Mouse (Mus musculus) frontal cortex, postnatal 10 days (tissue): Measurements from ENCODE around the gene Nln.

ENCODE experiments used
- DNase-seq, 2 experiments: peaks; one replicate each; pipeline ENCODE4 v3.0.0; 2022; ENCODE audit warnings: low spot score in 2 of 2, mixed read lengths in 1 of 2

The Nln gene

DNA sequence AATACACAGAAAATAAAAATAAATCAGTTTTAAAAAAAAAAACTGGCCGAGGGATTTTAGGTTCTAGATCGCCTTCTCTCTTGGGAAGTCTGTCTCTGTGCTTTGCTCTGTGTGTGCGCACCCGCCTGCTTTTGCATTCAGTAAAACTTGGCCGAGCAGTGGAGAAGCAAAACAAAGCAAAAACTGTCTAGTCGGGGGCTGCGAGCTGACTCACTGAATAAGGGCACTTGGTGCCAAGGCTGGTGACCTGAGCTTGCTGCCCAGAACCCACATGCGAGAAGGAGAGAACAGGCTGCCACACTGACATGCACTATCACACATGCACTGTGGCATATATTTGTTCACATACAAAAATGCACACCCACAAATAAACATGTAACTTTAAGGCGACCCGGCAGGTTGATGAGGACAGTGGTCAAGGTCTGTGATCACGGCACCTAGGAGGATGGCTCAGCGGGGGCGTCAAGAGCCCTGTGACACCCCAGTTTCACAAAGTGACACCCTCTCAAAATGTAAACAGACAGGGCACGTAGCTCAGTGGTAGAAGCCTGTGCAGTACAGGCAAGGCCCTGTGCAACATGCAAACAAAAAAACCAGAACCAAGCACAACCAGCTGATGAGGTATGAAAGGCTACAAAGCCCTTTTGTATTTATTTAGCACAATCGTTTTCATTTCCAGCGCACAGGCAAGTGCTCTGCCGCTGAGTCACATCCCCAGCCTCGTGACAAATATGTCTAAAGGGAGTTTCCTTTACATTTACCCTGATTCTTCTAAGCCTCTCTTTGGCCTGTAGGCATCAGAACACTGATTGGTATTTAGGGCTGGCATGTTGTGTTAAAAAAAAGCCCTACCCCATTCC is 93.9 kb downstream of the Nln start:
- no peak for DNase-seq

DNA sequence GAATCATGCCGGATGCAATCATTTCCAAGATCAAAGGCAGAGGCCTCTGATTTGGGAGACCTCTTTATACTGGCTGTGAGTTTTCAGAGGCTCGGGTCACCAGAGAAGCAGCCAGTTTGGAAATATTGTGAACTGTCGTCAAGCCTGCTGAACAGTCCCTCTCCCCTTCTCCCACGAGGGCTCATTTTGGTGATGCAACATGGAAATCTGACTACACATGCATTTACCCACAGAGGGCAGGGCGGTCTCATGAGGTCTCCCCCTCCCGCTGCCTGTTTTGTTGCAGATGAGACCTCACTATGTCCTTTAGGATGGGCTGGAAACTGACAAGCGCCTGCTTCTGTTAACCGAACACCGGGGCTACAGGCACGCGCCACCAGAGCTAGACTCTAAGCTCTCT is 95.4 kb downstream of the Nln start:
- DNase-seq, result no peak

DNA sequence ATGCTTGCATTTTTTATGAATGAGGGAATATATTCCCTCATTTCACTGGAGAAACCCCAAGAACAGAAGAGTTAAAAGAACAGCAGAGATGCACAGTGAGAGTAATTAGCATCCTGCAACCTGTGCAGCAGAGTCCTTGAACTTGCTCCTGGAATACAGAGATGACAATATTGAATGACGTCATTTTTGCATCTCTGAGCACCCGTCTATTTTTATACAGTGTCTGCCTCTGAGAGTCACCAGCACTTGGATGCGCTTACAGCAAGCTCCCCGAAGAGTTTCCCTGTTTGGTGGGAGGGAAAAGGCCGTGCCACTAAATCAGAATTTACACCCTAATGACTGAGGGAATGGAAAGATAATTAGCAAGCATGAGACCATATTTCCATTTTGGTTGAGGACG is 96.0 kb downstream of the Nln start:
- no peak for DNase-seq

DNA sequence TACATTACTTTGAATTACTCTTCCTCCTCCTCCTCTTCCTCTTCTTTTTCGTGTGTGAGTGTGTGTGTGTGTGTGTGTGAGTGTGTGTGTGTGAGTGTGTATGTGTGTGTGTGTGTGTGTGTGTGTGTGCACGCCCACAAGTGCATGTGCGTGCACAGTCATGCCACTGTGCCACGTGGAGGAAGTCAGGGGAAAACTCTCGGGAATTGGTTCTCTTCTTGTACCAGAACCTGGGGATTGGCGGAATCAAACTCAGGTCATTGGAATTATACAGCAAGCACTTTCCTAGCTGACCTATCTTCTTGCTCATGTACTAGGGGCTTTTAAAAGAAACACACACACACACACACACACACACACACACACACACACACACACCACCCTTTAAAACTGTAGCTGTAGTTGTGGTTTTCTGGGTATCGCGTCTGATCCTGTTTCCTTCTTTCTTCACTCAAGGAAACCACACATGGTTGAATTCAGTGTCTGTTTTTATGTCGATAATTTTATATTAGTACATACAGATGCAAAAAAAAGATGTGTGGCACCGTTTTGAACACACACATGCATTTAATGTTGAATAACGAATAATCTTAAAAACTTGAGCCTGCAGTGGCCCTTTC is 97.1 kb downstream of the Nln start:
- no peak for DNase-seq

DNA sequence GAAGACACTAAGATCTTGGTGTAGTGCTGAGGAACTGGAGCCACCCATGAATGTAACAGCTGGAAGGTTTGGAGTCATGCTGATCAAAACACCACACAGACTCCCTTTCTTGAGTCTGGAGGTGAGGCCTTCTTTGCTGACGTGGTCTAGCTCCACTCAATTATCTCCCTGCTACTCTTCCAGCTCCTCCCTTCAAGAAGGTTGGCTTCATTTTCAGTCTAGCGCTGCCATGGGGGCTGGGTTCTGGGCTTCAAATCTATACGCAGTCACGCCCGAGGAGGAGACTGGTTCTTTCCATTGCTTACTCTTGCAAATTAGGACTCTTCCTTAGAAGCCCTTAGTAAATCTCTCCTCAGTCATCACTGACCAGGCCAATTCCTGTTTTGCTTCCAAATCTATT is 98.1 kb downstream of the Nln start:
- DNase-seq, result no peak

DNA sequence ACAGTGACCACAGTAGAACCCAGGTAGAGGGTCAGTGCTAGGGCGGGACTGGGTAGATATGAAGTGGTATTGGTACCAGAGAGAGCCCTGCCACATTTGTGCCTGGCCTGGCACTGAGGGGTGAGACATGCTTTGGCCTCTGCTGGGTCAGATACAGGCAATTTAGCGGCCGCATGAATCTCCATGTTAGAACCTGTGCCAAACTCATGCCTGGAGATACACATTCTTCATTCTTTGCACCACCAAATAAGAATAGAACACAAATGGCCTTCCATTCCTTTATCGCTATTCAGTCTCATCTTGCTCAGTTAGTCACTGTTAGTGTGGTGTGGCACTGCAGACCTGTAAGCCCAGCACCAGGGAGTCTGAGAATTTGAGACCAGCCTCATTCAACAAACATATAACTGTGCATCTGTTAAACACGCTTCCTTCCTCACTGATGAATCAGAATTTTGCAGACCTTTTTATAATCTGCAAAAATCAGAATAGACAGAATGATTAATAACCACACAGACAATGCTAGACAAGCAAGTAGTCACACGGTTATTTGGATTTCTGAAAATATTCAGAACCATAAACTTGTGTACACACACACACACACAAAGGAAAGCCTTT is 104.1 kb downstream of the Nln start:
- no peak for DNase-seq

DNA sequence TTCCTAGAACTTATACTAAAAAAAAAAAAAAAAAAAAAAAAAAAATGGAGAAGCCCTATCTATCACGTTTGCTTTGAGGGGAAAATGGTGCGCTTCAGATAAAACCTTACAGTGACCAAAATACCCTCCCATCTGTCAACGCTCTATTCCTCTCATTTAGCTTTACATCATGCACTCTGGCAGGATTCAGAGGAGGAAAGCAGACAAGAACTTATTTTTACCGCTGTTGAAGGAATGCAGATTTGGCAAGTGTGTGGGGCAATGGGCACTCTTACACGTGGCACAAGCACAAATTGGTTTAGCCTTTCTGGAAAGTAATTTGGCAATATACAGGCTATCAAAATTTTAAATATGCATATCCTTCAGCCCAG is 115.3 kb downstream of the Nln start:
- DNase-seq, result no peak

DNA sequence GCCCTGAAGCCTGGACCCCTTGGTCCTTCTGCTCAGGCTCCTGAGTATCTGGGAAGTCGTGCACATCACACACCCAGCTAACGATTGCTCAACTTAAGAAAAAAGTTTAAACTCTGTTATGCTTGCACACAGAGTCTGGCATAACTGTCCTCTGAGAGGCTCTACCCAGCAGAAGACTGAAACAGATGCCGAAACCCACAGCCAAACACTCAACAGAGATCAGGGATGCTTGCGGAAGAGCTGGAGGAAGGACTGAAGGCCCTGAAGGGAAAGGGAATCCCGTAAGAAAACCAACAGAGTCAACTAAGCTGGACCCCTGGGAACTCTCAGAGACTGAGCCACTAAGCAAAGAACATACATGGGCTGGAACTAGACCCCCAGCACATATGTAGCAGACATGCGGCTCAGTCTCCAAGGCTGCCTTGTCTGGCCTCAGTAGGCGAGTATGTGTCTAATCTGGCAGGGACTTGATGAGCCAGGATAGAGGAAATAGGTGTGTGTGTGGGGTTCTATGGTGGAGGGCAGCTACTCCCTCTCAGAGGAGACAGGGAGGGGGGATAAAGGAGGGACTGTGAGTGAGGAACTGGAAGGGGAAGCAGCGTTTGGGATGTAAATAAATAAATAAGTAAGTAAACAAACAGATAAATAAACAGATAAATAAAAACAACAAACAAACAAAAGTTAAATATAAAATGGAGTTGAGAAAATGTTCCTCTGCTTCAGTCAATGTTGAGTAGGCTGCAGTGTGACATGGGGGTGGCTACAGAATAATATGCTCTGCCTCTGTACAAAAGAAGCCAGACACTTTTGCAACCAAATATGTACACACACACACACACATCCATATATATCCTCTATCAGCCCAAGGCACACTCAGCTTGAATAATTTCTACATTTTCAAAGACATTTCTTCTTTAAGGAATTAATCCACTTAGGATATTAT is 116.0 kb downstream of the Nln start:
- DNase-seq, result no peak

DNA sequence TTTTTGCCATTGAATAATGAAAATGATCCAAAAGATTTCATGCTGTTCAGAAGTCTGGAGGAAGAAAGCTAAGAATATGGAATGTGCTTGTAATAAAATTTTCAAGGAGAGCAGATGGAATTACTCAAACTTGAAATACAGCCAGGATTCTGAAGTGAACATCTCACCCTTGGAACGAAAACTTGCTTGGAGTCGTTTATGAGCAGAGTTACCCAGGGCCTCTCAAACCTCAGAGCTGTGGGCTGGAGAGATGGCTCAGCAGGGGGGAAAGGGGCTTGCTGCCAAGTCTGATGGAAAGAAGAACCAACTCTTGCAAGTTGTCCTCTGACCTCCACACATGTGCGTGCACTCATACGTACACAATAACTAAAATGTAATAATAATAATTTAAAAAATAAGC is 122.8 kb downstream of the Nln start:
- DNase-seq, result no peak

DNA sequence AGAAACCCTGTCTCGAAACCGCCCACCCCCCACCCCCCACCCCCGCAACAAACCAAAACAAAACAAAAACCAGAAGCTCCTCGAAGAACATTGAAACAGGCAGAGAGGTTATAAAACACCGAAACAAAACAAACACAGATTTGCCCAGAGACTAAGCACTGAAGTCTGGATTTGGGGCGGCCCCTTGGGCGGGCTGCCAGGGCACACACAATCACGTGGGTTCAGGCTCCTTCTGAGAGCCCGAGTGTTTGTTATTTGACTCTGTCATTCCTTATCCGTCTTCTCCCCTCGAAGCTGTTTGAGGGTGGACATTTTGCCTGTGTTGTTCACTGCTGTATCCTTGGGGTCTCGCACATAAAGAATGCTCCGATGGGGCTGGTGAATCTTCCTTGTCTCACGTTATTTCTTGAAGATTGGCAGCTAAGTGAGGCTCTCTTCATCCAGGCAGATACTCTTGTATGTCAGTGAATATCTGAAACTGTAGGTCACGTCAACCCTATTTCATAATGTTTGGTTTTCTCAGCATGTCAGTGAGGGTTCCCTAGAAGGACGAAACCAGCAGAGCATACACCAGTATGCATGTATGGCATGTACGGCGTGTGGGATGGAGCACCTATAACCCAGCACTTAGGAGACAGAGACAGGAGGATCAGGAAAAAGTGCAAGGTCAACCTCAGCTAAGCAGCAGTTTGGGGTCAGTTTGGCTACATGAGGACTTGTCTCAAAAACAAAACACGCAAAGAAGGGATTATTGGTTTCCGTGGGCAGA is 123.7 kb downstream of the Nln start:
- DNase-seq, result no peak

DNA sequence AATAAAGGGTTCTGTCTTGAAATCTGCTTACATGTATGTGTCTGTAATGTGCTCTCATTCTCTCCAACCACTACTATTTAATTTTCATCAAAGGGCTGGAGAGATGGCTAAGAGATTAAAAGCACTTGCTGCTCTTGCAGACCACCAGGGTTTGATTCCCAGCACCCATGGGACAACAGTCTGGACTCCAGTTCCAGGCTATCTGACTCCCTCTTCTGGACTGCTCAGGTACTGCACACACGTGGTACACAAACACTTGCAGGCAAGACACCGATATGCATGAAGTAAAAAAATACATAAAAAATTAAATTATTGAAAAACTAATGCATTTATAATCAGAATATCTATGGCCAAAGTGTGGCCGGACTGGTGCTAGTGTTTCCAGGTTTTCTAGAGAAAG is 127.0 kb downstream of the Nln start:
- no peak for DNase-seq

DNA sequence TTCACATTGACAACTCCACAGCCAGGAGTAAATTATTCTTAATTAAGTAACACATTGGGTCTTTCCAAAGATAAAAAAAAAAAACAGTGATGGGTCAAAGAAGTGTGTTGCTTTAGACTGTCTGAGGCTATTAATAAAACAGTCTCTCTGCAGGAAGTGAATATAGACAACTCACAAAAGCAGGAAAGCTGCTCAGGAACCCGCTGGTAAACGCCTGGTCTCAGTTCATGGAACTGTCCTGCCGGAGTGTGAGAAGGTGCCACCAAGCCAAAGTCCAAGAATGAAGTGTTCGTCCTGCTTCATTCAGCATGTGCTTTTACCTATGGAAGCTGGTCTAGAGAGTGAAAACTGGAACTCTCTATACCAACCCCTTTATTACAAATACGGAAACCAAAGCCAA is 129.0 kb downstream of the Nln start:
- DNase-seq, result no peak

DNA sequence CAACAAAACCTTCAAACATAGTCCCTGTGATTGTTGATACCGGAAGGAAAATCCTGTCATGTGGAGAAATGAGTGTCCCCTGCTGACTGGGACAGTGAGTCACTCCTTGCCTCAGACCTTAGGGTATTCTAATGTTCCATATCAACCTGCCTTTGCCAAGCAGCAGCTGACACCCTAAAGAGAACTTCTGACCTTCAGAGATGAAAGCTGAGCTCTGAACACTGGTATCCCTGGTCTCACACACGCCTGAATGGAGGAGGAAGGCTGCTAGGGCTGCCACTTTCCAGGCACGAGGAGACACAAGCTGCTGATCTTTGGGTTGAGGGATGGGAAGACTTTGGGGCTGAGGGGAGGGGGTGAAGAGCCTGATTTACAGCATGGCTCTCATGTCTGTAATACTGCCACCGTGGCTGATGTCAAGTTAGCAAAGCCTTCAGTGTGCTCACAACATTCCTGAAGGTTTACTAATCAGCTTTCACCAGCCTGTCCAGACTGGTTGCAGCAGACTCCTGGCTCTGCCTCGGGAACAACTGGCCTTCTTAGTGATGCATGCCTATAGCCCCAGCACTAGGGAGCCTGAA is 131.0 kb downstream of the Nln start:
- DNase-seq, result no peak

DNA sequence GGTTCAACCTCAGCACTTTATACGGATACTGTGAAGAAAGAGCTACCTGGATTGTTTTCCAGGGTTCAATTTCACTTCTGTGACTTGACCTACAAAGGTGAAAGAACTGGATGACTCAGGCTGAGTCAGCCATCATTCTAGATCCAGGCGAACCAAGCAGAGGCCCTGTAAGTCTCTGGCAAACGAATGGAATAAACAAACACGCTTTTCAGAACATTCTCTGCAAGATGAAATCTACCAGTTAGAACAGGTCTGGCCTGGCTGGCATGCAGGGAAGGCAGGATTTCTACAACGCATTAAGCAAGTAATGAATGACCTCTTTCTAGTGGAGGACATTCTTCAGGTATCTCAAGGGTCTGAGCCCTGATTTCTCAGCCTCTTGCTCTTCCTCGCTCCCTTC is 131.6 kb downstream of the Nln start:
- DNase-seq, result no peak

DNA sequence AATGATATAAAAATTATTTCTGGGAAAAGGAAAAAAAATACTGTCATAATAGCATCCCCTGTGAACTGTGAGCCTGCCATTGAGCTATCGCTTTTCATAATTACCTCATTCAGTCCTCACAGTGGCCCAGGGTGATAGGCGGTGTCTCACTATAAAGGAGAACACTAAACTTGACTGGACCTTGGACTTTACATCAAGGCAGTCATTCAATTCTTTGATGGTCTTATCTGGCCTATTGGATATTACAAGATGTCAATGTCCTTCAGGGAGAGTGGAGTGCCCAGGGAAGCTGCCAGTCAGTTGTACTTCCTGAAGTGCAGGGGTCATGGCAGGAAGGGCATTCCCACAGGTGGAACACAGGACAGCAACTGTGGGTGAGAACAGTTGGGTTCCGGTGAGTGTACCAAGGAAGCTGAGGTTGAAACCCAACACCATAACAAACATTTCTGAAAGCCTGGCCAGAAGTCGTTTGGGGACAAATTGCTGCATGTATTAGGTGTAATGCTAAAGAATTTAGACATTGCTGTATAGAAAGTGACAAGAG is 133.2 kb downstream of the Nln start:
- no peak for DNase-seq

DNA sequence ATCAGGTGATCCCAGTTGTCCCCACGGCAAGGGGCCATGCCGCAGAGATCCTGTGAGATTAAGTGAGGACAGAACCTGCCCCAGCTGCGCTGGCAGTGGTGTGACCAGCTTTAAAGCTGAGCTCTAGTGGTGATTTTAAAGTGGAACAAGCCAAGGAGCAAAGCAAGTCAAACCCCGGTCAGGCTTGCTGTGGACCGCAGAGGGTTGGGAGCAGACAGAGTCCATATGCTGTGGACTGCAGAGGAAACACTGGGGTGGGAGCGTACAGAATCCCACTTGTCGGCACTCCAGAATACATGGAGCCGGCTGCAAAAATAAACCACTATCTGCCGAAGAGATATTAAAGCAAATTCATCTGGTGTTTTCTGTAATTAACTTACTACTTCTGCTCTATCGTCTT is 134.3 kb downstream of the Nln start:
- DNase-seq, result no peak

DNA sequence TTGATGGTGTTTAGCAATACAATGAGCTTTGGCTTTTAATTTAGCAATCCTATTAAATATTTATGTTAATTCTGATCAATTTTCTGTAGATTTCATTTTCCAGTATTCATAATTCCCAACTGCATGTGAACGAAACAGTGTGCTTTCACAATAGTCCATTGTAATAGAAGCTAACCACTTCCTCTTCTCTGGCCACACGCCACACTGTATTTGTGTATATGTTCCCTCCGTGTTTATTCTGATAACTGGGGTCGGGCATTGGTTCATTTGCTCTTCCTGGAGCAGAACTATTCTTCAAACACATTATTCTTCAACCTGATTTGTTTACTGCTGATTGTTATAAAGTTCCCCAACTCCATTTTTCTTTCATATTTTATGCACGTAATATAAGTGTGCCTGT is 135.4 kb downstream of the Nln start:
- DNase-seq, result no peak
